Mouse (Mus musculus): Measurements from ENCODE around the gene Eif1ad.

DNA sequence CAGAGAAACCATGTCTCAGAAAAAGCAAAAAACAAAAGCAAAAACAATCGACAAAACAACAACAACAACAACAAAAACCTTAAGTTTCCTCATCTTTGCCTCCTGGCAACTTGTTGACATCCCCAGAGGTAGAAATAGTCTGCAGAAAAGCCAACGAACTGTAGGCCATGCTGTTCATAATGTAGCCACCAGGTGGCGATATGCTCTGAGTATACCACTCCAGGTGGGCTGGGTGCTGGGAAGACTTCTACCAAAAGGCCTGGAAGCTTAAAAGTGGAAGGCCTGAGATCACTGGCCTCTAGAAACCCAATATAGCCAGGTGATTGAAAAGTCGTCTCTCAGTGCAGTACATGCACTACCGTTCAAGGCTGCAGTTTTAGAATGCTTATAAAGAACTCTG is 28.6 kb upstream of the Eif1ad start:
- TF ChIP-seq CTCF (IDR thresholded peaks at IDR 0.05; ENCODE audit: low read depth, low read length) (peak; percentile 94), POLR2AphosphoS5 (IDR thresholded peaks at IDR 0.05; ENCODE audit: insufficient replicate concordance, low read depth, low read length) (no peak), TAL1 (conservative IDR thresholded peaks at IDR 0.05; ENCODE audit: low read depth, low read length) (no peak), GATA1 (IDR thresholded peaks at IDR 0.05; ENCODE audit: borderline replicate concordance, low read length) (no peak), GATA2 (IDR thresholded peaks at IDR 0.05; ENCODE audit: borderline replicate concordance, low read depth, low read length) (no peak)
